Mouse (Mus musculus): ENCODE measurements at regions not wholly inside any gene's neighbourhood (a gene's known extent, or its start where the extent isn't known, plus 50 kb on each side); places are given as distances from the start of the nearest gene placed in this dataset.

DNA sequence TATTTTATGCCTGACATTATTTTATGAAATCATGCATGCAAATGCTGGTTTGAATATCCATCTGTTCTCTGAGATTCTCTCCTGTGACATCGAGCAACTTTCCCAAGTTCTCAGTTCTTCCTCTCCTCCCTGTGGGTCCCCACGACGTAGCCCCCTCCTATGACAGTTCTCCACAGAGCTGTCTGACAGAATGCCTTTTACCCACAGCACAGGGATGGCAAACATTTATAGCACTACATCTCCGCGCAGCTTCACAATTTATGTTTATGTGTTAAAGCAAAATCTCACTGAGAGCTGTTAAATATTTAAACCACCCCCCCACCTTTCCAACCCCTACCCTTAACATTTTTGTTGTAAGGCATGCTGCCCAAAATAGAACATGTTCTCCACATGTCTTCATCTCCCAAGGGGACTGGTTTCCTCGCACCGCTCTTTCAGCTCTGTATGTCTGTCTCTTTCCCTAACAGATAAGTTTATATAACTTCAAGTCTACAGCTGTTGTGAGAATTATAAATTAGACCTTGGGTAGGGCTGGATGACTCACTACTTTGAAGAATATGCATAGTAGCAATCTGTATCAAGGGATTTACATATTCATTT is 63.5 kb upstream of the Ndst3 start:
- in situ Hi-C loops (cut with MboI, MseI) = no loop called here

DNA sequence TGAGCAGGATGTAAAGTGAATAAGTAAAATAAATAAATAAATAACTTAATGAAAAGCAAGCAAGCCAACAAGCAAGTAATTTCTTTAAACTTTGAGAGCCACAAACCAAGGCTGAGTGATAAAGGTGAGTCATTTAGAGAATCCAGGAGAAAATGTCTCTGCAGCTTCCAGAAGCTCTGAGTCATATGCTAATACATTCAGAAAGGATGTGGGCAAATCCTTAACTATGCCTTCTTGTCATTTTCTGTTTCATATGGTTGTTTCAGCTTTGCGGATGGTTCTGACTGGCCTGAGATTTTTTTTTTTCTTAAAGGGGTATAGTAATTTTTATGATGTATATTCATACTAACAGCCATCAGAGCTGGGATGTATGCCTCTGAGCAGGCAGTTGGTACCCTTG is 64.3 kb upstream of the Ndst3 start:
- in situ Hi-C loops (cut with MboI, MseI) = no loop called here

DNA sequence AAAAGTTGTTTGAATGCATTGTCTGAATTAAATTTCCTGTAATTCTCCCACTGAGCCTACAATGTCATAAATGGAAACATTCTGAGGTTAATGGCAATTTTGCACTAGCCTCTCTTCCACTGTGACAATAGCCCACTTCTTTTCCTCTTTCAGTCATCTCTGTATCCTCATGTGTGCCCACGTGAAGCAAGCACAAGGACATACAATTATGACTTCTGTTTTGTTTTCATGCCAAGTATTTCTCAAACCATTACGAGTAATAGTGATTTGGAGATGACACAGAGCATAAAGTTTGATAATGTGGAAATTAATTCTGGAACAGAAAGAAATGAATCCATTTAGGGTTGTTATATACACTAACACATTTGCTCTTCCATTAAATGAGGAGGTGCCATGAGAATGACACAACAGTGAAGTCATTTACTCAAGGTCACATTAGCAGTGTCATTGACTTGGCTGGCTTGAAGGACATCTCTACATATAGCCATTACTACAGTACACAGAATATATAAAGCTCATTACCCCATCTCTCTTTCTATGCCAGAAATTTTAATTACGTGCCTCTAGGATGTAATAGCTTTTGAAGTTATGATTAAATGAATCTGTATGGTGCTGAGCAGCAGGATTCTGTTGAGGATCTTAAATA is 75.4 kb upstream of the Ndst3 start:
- in situ Hi-C loops (cut with MboI, MseI) = no loop called here

DNA sequence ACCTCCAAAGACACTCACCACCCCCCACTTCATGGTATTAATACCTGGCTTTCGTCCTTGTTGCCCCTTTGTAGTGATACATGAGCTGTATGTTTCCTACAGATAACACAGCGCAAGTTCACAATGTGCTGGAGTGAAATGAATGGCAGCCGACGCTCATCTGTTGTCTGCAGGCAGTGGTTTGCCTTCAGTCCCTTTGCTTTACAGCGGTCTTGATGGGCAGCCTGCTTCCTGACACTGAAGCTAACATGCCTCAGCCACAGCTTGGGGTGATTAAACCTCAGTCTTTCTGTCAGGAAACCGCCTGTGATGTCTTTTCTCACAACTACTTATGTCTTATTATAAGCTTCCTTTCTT is 75.9 kb upstream of the Ndst3 start:
- in situ Hi-C loops (cut with MboI, MseI) = no loop called here

DNA sequence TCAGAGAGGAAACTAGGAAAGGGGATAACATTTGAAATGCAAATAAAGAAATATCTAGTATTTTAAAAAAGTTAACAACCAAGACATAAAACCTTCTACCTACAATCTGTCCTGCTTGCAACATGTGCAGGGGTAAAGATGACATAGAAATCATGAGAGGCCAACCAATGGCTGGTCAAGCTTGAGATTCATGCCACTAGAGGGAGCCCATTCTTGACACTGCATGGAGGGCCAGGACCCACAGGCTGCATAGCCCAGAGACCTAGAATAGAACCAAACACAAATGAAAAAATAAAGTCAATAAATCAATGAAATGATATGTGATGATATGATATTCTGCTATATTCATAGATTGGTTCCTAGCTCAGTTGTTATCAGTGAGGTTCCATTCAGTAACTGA is 89.9 kb upstream of the Ndst3 start:
- in situ Hi-C loops (cut with MboI, MseI) = no loop called here

DNA sequence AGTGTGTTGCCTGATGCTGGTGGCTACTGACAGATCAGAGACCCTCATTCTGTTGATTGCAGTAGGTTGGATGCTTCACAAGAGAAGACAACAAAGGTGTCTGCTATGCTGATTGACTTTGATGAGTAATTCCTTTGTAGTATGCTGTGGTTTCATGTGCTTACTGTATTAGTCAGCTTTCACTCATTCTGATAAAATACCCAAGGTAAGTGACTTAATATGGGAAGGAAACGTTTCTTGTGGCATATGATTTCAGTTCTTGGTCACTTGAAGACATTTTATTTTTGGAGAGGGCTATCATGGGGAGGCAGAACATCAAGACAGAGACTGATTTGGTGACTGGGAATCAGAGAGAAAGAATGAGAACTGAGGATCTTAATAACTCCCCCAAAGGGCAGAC is 90.9 kb upstream of the Ndst3 start:
- in situ Hi-C loops (cut with MboI, MseI) = no loop called here

DNA sequence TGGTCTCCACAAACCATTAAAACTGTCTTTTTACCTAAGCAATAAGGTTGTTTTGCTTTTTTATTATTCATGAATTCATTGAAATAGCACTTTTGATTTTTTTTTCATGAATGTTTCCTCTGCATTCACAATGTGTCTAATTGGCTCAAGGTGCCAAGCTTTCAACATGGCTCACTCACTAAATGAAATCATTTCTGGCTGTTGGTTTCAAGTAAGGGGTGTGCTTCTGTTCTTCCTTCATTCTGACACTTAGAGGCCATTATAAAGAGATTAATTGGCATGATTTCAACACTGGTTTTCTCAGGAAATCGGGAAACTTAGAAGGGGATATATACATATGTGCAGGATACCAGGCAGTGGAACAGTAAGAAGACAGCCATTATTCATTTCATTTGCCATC is 93.5 kb upstream of the Ndst3 start:
- in situ Hi-C loops (cut with MboI, MseI) = no loop called here

DNA sequence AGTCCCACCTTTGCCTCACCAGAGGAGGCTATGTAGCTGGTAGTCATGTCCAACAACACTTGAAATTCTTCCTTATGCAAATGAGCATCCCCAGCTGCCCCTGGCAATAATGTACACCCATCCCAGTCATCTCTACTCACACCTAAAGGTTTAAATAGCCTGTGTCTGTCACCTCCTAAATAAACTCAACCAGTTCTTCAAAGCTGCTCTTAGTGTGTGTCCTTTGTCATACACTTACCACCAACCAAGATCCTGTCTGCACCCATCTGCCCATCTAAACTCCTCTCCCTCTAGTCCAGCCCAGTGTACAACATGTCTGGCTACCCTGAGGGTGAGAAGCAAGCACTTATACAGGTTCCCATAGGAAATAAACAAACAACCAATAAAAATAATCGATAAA is 103.4 kb upstream of the Ndst3 start:
- in situ Hi-C loops (cut with MboI, MseI) = no loop called here

DNA sequence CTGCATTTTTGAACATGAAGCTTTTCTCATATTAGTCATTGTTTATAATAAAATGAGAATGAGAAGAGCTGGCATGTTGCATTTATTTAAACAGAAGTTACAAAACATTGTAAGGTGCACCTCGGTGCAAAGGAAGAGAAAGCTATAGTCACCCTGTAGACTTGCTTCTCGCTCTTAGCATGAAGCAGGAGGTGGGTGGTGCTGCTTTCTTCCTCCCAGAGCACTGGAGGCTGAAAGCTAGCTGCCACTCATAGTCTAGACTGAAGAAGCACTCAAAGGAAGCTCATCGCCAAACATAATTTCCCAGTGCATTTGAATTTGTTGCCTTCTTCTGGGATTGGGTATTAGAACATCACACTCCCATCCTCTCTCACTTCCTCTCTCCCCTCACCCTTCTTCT is 114.7 kb upstream of the Ndst3 start:
- in situ Hi-C loops (cut with MboI, MseI) = no loop called here

DNA sequence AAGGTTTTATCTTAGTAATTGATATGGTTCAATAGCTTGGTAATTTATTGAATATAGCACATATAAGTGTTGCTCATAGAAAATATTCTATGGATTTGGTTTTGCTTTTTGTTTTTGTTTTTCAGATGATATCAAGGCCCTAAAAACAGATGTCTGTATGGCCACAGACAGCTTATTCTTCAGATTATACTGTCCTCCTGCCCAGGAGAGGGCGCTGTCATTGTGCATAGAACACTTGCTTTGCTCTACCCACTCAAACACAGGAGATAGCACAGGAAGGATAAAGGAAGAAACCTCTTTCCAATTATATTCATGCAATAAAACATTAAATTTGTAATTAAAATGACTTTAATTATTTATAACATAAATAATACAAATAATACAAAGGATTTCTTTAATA is 115.4 kb upstream of the Ndst3 start:
- in situ Hi-C loops (cut with MboI, MseI) = no loop called here

DNA sequence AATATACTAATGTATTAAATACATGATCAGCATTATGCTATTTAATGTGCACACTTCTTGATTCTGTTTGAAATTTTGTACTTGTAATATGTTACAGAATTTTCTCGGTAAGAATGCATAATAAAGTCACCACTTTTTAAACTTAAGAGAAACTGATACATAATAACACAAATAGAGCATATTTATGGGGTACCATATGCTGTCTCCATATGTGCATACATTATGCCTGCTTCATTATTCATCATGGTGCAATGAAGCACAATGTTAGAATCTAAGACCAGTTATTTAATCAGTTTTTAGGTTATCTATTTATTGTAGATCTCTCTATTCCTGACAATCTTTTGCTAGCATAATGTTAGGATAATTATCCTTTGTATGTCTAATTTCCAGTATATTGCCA is 115.9 kb upstream of the Ndst3 start:
- in situ Hi-C loops (cut with MboI, MseI) = no loop called here

DNA sequence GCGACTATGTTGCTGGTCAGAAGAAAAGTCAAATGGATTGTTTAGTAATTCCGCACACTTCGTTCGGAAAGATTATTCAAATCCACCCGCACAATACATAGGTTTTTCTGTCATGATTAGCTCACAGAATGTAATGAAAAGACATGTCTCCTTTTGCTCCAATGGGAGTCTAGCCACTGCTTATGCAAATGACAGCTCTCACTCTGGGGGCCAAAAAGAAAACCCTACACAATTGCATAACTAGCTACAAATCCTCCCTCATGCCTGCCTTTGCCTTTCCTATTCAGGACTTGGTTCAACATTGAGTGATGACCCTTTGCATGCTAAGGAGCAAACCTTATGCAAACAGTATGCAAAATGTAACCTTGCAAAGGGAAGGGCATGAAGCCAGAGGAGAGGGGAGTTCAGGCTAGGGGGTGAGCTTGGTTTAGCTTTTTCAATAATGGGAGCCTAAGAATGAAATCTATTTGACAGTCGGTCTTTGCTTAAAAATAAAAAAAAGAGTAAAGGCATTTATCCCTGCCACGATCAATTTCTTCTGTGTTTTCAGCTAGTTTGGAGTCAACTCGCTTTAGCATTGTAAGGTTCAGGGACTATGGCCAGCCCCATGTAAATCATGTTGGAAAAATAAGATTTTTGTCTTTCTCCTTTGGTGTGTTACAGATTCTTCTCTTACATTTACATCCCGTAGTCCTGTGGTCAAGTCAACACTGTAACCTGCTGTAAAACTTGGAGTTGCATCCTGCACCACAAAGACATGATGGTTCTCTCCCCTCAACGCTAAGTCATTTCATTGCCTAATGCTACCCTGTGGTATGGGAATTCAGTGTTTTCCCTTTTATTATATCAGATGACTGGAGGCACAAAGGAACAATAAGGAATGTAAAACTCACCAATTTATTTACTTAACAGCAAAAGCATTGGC is 119.6 kb upstream of the Ndst3 start:
- in situ Hi-C loops (cut with MboI, MseI) = no loop called here

DNA sequence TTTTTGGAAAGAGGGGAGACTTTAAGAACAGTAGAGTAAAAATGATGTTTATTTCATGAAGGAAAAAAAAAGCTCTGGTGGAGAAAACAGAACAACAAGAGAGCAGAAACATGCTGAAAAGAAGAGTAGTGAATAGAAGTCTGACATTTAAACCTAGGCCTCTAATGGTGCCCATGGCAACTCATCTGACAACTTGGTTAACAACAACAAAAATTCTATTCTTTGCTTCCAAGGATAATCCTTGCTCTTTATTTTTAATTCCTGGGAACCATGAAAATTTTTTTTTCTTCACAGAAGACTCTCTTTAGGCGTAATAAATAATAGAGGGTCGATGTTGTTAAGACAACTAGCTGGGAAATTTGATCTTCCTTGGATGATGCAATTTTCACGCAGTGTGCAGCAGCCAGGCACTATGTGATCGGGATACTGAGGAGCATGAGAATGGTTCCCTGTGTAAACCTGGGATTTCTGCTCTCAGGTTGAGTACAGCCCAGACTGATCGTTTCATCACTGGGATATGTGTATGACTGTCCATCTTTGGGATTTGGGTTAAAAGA is 120.4 kb upstream of the Ndst3 start:
- in situ Hi-C loops (cut with MboI, MseI) = no loop called here

DNA sequence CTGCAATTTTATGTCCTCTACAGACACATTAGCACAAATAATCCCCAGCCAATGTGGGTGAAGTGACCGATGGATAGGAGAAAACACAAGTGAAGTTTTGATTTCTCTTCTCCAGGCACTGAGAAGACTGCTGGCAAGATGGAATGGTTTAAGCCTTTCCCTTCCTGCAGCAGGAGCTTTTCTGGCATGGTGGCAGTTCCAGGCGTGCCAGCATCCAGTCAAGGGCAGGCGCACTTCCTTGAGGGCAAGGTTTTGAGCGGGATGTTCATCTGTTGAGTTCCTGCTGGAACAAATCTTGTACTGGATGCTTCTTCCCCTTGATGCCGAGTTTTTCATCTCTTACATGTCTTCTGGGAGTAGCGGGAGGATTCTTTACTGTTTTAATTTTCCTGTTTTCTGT is 138.1 kb upstream of the Ndst3 start:
- in situ Hi-C loops (cut with MboI, MseI) = no loop called here

DNA sequence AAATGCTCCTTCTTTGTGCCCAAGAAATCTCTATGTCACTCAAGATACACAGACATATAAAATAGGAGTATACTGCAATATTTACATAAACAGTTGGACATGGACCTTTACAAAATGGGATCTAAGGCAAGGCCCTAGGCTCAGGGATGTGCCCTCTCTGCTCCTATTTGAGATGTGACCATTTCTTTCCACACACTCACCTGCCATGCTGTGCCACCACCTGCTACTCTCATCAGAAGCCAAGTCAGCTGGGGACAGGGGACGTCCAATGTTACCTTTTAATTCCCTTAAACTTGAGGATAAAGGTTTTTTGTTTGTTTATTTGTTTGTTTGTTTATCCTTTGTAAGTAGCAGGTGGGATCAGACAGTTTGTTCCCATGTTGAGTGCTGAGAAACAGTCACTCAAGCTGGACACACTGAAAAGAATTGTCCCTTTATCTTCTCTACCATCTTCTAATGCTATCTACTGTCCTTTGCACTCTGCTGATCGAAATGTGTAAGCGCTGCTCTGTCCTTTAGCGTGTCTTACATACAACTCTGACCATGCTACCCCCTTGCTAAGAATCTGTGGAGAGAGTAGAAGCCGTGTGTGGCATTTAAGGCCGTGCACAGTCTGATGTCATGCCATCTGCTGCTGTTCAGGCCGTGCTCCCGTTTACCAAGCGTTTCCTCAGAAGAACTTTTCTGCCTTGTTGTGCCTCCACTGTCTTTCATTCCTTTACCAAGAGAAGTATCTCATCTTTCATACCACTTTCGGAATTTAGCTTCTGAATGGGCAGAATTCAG is 147.9 kb upstream of the Ndst3 start:
- in situ Hi-C loops (cut with MboI, MseI) = no loop called here

DNA sequence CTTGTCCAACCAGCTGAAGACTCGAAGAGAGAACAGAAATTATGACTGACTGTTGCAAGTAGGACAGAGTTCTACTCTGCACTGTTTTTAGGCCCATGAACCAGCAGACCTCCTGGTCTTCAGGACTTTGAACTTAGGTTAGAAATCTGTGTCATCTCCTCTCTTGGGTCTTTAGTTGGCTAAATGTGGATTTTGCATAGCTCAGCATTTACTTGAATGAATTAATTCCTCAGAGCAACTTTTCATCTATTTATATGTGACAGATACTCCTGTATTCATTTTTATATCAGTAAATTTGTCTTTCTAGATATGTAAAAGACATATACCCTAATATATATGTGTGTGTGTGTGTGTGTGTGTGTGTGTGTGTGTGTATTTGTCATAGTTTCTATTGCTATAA is 155.9 kb upstream of the Ndst3 start:
- in situ Hi-C loops (cut with MboI, MseI) = no loop called here

DNA sequence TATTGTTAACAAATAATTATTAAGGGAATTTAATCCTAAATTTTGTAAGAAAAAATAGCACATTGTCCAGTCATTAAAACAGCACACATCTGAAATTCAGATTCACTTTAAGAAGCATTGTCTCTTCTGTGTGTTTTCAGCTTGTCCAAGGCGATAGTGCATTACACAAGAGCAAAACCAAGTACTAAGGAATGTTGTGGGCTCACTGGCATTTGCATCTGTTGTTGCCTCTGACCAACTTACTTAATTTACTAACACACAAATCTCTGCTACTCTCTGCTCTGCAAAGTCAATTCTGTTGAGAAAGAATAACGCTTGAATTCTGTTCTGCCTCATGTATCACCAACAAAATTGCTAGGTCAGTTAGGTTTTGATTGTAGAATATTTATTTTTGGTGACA is 158.0 kb upstream of the Ndst3 start:
- in situ Hi-C loops (cut with MboI, MseI) = no loop called here

DNA sequence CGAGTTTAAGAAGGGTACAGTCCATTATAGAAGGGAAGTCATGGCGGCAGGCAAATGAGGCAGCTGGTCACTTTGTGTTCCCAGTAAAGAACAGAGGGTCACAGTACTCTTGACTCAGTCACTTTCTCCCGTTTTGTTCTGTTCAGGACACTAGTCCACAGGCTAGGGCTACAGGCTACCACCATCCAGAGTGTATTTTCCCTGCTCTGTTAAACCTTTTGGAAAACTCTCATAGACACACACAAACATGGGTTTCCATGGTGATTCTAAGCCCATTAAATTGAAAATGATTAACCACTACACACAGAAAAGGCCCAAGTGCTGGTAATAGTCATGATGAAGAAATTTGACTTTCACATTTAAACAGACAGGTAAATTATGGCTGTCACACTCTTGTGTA is 162.2 kb upstream of the Ndst3 start:
- in situ Hi-C loops (cut with MboI, MseI) = no loop called here

DNA sequence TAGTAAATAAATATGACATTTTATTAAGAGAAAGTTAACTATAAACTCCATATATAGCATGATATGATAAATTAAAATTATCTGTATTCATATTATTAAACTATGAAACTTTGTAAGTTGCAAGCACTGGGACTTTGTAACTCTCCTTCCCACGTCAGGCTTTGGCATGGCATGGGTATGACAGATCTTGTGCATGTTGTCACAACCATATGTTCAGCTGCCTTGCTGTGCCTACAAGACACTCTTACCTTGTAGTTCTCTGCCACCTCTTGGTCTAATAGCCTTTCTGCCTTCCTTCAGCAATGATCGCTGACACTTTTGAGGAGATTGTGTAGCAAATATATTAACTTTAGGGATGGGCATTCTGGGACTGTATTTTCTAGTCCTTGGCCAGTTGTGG is 183.1 kb upstream of the Ndst3 start:
- in situ Hi-C loops (cut with MboI, MseI) = no loop called here

DNA sequence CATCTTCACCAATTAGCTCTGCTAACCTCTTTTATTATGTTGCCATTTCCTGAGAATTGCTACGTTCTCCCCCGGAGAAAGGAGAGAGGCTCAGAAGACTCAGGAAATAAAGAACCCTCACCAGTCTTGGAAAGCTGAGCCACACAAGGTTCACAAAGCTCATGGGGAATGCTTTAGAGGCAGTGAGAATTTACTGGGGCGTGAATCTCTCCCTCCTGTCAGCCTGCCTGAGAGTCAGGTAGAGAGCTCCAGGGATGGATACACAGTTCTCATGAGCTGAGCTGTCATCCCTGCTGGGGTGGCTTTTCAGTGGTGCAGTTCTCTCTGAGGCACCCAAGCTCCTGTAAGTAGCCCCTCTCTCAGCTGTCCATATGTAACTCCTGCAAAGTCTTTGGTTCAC is 203.0 kb upstream of the Ndst3 start:
- in situ Hi-C loops (cut with MboI, MseI) = no loop called here

DNA sequence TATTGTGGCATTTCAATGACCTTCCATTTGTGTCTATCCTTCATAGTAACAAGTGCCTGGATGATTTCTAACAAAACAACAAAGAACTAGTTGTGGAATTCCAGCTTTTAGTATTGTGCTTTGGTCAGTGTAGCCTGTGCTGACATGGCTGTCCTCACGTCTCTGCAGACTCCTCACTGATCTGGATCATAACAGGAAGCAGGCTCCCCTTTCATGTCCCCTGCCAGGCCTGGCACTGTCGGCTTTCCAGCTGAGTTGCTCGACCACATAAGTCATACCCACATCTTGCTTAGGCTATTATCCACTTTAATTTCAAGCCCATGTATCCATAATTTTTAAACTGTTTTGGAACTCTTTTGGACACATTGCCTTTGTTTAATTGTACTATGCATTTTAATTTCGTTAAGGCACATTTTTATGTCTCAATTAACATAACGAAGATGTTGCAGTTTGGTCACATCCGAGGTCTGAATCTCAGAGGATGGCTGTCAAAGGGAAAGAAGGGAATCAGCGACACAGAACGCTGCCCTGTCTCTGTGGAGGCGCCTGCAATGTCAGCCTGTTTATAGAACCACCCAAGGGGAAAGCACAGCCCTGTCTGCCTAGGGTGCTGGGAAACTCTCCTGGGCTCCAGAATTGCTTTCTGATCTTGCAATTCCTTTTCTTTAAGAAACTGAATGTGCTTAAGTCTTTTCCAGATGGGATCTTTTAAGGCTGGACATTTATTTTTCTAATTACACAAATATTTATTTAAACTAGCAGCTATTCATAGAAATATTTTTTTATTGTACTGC is 215.5 kb upstream of the Ndst3 start:
- in situ Hi-C loops (cut with MboI, MseI) = no loop called here
